Comparison of ENCODE assay signal across 16 mouse cellular contexts in the genomic region with DNA sequence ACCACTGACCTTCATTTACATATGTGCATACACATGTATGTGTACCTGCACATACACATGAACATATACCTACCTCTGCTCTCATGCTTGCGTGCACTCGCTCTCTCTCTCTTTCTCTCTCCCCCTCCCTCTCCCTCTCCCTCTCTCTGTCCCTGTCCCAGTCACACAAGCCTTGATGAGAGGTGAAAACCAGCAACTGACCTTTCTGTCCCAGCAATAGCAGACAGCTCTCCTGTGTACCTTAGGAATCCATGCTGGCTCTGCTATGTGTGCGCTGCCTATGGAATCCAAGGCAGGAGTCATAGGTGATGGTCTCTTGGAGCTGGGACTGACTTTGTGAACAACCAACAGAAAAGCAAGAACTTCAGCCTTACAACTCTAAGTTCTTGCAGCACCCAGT.
"Had no signal": no experiment of that assay in that cellular context is flagged by ENCODE, and none has a peak within 500 bp of the region (broad histone marks: within the 10 kb centered on the region; RNA-seq: fewer than 3 reads in every experiment).

No protein-coding gene starts in this region.

- DNase-seq: retina, postnatal 1 day; right cerebral cortex, adult 18-20 months; right cerebral cortex, postnatal 14 days; right cerebral cortex, postnatal 25 days; right cerebral cortex, postnatal 4 days; spleen, adult 18-20 months; thymus, adult 18-20 months; thymus, adult 2 months; thymus, postnatal 14 days; thymus, postnatal 25 days; thymus, postnatal 36 days; thymus, postnatal 4 days had no signal

- H3K4me1 ChIP-seq: neural tube, embryonic 13.5 days; neural tube, embryonic 15.5 days; stomach, embryonic 15.5 days had no signal

- H3K4me3 ChIP-seq: neural tube, embryonic 13.5 days; neural tube, embryonic 15.5 days; stomach, embryonic 15.5 days had no signal

- H3K27ac ChIP-seq: neural tube, embryonic 13.5 days; neural tube, embryonic 15.5 days; stomach, embryonic 15.5 days; stomach, postnatal 0 days had no signal

- H3K36me3 ChIP-seq: neural tube, embryonic 13.5 days; stomach, embryonic 15.5 days had no signal

- H3K9ac ChIP-seq: neural tube, embryonic 13.5 days; neural tube, embryonic 15.5 days; stomach, embryonic 15.5 days had no signal

- H3K27me3 ChIP-seq: neural tube, embryonic 13.5 days; neural tube, embryonic 15.5 days; stomach, embryonic 15.5 days had no signal

- H3K9me3 ChIP-seq: neural tube, embryonic 13.5 days; neural tube, embryonic 15.5 days; stomach, embryonic 15.5 days had no signal

- H3K4me2 ChIP-seq: neural tube, embryonic 13.5 days; neural tube, embryonic 15.5 days; stomach, embryonic 15.5 days had no signal
